Mouse (Mus musculus) gastrocnemius, adult 2 months (tissue): ENCODE measurements around the gene Epha2. TPM values are rescaled to one million over a fixed set of nuclear protein-coding genes. Genes with fewer than 3 reads are reported as not detected.

Experiments used
- DNase-seq: peaks from one replicate; pipeline ENCODE4 v3.0.0; 2022
- H3K27ac ChIP-seq: fragments of 200-600 bp; 2 replicates; pipeline ENCODE4 v1.8.1; 2022; ENCODE audit warnings: mild to moderate bottlenecking
- H3K4me3 ChIP-seq: fragments of 200-600 bp; 2 replicates; pipeline ENCODE4 v1.8.1; 2022; ENCODE audit warnings: mild to moderate bottlenecking, moderate library complexity
- CTCF ChIP-seq: fragments of 200-600 bp; IDR thresholded peaks from 2 replicates; pipeline ENCODE4 v1.8.1; 2022; ENCODE audit warnings: antibody characterized with exemption, mild to moderate bottlenecking, moderate library complexity
- intact Hi-C: fragments of 180-260 bp; cut with DNase I; formaldehyde crosslinking; loops from one replicate; pipeline ENCODE4 v1.15.1; 2025
- total RNA-seq, 2 experiments: library from RNA; stranded (reverse); gene quantifications; 2 replicates each; pipeline ENCODE4 v1.2.3; 2021

Gene Epha2
- total RNA-seq, 2 experiments from 2014 or later, result 1.8 to 2.6 TPM

DNA sequence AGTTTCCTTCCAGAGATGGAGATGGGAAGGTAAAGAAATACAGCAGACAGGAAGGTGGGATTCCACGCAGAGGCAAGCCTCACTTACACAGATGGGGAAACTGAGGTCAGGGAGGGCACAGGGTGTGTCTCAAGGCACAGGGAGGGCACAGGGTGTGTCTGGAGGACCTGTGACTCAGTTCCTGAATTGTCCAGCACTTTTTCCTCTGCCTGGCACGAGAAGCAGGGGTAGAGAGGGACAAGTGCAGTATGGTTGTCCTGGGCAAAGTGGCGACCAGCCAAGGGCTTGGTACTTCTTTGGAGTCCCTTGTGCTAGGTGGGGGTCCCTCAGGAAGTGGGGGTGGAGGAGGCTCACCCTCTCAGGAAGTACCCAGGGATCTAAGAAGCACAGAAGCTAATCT is 19.0 kb upstream of the Epha2 start:
- Histone ChIP-seq H3K27ac (no peak overlapping the region), H3K4me3 (no peak overlapping the region)
- TF ChIP-seq CTCF, result no peak
- DNase-seq, result no peak
- intact Hi-C loops, result no loop called here

DNA sequence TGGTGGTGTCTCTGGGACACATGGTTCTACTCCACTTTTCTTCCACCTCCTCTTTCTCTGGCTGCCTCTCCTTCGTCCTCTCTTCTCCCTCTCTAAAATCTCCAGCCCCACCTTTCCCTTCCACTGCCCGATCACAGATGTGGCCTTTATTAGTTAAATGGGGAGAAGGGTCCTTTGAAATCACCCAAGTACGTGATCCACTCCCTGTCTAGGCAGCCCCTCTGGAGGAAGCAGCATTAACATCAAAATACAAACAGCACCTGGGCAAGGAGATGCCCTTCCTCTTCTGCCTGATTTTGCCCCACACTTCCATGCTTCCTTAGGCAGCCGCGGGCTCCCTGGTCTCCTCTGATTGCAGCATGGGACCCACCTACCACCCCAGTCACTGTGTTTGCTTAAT is 18.4 kb upstream of the Epha2 start:
- intact Hi-C loops, result no loop called here
- Histone ChIP-seq H3K4me3 (no peak overlapping the region), H3K27ac (no peak overlapping the region)
- DNase-seq, result no peak
- TF ChIP-seq CTCF, result no peak

- TF ChIP-seq CTCF, result no peak
- intact Hi-C loops, result no loop called here
- H3K27ac ChIP-seq, result no peak overlapping the region
- no peak overlapping the region for H3K4me3 ChIP-seq
- no peak for DNase-seq
Observed at GRCm38 (mm10) chr4:141283176-141283878, 17.7 kb upstream of the Epha2 start.

DNA sequence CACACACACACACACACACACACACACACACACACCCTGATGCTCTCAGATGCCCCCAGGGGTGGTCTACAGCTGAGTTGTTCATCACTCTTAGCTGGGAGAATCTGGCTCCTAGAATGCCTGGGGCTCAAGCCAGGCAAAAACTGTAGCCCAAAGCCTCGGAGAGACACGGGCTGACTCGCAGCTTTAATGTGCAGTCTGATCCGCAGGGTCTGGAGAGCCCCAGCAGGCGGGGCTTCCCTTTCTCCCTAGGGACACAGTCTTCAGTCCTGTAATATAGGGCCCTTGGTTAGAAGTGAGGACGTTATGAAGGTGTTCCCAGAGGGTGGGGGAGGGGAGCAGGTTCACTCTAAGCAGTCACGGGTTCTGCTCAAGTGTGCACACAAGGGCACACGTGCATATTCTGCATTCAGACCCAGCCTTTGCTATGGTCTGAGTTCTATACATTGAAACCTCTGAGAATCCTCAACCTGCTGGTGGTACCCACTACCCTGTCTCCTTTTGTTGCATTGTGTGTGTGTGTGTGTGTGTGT is 17.1 kb upstream of the Epha2 start:
- no peak for DNase-seq
- H3K27ac ChIP-seq, result no peak overlapping the region
- no peak for TF ChIP-seq CTCF
- no peak overlapping the region for H3K4me3 ChIP-seq
- intact Hi-C loops, result no loop called here

GRCm38 (mm10) chr4:141284486-141284885 is 16.6 kb upstream of the Epha2 start:
- no peak for TF ChIP-seq CTCF
- H3K27ac ChIP-seq, result no peak overlapping the region
- no peak overlapping the region for H3K4me3 ChIP-seq
- intact Hi-C loops, result no loop called here
- no peak for DNase-seq

DNA sequence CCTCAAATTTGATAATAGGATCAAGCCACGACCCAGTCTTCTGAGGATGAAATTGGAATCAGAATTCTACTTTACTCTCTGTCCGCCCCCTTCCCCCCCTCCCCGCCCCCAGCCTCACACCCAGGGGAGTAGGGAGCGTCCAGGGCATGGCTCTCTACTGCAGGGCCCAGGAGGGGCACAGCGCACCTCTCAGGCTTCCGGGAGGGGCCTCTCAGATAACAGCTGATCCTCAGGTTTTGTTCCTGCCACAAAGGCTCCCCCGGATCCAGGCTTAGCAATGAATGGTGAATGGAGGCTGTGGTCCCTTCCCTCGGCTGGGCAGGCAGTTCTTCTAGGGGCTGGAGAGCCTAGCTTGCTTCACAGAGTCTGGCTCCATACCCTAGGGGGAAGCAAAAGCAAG is 15.9 kb upstream of the Epha2 start:
- no peak for TF ChIP-seq CTCF
- DNase-seq, result no peak
- H3K27ac ChIP-seq, result no peak overlapping the region
- intact Hi-C loops, result no loop called here
- H3K4me3 ChIP-seq, result no peak overlapping the region

DNA sequence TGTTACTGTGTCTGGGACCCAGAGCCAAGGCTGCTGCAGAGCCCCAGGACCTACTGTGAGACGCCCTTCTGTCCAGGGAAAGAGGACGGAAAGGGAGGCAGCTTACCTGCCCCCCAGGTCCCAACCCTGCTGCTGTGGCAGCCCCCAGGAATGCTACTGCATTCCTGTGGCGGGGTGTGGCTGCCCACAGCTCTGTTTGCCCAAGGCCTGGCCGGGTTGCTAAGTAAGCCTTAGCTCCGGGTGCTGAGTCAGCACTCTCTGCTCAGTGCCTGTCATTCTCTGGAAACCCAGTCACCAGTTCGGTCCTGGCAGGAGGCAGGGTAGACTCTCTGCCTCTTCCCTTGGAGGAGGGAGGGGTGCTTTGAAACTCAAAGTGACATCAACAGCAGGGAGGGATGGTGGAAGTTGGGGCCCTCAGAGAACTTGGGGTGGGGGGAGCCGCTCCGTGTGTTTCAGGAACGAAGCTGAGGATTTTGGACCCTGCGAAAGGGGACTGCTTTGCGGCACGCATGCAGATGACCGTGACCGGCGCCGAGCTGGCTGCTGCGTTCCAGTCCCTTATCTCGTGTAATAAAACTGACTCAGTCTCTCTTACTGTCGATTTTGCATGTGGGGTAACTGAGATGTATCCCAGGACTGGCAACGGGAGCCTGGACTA is 14.1 kb upstream of the Epha2 start:
- no peak overlapping the region for H3K4me3 ChIP-seq
- no peak for DNase-seq
- intact Hi-C loops, result no loop called here

GRCm38 (mm10) chr4:141287518-141288004 is 13.5 kb upstream of the Epha2 start:
- H3K4me3 ChIP-seq, result no peak overlapping the region
- no peak for DNase-seq
- H3K27ac ChIP-seq, result no peak overlapping the region
- no peak for TF ChIP-seq CTCF
- intact Hi-C loops, result no loop called here

More for the DNA sequence above, 14.1 kb upstream of the Epha2 start:
- 0 out of 2 replicates have a peak overlapping the region, but pooled peaks have one; percentile 12 for H3K27ac ChIP-seq
- no peak for TF ChIP-seq CTCF

DNA sequence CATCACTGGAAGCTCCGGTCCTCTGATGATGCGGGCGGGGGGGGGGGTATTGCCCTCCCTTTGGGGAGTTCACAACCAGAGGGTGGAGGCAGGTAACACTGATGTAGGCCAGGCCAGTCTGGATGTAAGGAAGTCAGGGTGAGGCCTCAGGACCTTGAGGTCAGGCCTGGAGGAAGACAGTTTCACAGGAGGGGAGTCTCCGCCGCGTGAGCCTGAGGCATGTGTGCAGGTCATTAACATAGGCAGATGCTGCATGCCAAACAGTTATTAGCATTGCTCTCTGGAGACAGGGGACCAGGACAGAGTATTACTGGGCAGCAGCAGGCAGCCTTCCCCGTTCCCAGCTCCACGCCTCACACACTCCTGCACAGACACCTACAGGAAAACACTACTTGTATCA is 12.9 kb upstream of the Epha2 start:
- no peak for TF ChIP-seq CTCF
- no peak for DNase-seq
- Histone ChIP-seq H3K4me3 (no peak overlapping the region), H3K27ac (no peak overlapping the region)
- intact Hi-C loops, result no loop called here

GRCm38 (mm10) chr4:141291571-141292375 is 9.3 kb upstream of the Epha2 start:
- H3K27ac ChIP-seq, result no peak overlapping the region
- TF ChIP-seq CTCF, result no peak
- no peak for DNase-seq
- H3K4me3 ChIP-seq, result peak overlapping the region; percentile 19; the same call in 1 of the 2 replicates
- intact Hi-C loops, result no loop called here

DNA sequence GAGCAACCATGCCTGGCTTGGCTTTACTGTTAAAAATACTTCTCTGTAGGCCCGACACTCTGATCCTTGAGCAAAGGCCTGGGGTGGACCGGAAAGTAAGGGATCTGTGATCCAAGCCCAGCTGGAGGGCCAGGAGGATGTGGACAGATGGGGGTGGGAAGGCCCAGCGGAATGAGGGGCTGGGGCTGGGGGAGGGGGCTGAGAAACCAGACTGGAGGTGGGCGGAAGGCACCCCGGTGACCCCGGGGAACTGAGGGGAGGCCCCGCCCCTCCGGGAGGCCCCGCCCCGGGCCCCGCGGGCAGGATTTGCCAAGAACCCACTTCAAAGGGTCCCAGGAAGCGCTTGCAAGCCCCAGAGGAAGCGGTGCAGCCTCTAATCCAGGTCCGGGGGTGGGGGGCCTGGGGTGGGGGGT is 5.3 kb upstream of the Epha2 start:
- Histone ChIP-seq H3K27ac (no peak overlapping the region), H3K4me3 (no peak overlapping the region)
- TF ChIP-seq CTCF, result no peak
- intact Hi-C loops, result no loop called here
- no peak for DNase-seq

DNA sequence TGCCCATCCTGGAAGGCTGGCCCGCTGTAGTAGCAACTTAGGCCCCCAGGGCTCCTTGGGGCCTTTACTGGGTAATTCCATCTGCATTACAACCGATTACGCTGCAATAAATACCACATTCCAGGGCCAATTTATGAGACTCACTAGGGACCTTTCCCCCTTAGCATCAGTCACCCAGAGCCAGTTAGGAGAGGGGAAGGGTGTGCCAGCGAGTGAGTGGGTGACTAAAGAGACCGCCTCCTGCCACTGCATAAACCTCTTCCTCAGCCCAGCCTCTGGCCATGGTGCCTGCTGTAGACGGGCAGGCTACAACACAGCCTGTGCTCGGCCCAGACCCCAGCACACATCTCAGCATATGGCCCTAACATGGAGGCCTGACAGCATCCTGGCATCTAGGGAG is 3.1 kb upstream of the Epha2 start:
- Histone ChIP-seq H3K4me3 (no peak overlapping the region), H3K27ac (no peak overlapping the region)
- intact Hi-C loops, result no loop called here
- no peak for DNase-seq
- TF ChIP-seq CTCF, result no peak

- TF ChIP-seq CTCF, result no peak
- intact Hi-C loops, result no loop called here
- Histone ChIP-seq H3K27ac (no peak overlapping the region), H3K4me3 (no peak overlapping the region)
- DNase-seq, result no peak
Observed at GRCm38 (mm10) chr4:141299356-141299755, 1.7 kb upstream of the Epha2 start.
